Mouse (Mus musculus) cerebellum, adult 2 months (tissue): Measurements from ENCODE around the gene Rasgef1a. TPM values are rescaled to one million over a fixed set of nuclear protein-coding genes. Genes with fewer than 3 reads are reported as not detected.

ENCODE experiments used
- DNase-seq, 2 experiments: peaks; one replicate each; pipeline ENCODE4 v3.0.0; 2021
- H3K27ac ChIP-seq: fragments of 200-500 bp; 2 replicates; pipeline ENCODE4 v1.5.1; 2012; ENCODE audit warnings: low read length, control low read depth, inconsistent platforms; ENCODE audit not compliant: insufficient read depth
- H3K27me3 ChIP-seq: fragments of 200-500 bp; 2 replicates; pipeline ENCODE4 v1.6.1; 2012; ENCODE audit warnings: inconsistent platforms, mild to moderate bottlenecking, low read length, moderate library complexity; ENCODE audit not compliant: control insufficient read depth, insufficient read depth
- H3K4me1 ChIP-seq: fragments of 200-500 bp; 2 replicates; pipeline ENCODE4 v1.6.1; 2011; ENCODE audit warnings: low read length; ENCODE audit not compliant: control insufficient read depth, insufficient read depth
- H3K4me3 ChIP-seq: fragments of 200-500 bp; replicated peaks from 2 replicates; pipeline ENCODE3; 2011; ENCODE audit warnings: mild to moderate bottlenecking, low read depth, low read length, control low read depth; ENCODE audit not compliant: insufficient read depth
- CTCF ChIP-seq: fragments of 200-500 bp; IDR thresholded peaks from 2 replicates; pipeline ENCODE4 v1.5.1; 2011; ENCODE audit warnings: low read depth, mild to moderate bottlenecking, control low read depth, low read length, moderate library complexity, borderline replicate concordance; ENCODE audit not compliant: insufficient read depth
- POLR2A ChIP-seq: fragments of 200-500 bp; IDR thresholded peaks from 2 replicates; pipeline ENCODE4 v1.6.1; 2011; ENCODE audit warnings: low read length, control low read depth, borderline replicate concordance; ENCODE audit not compliant: insufficient read depth
- WGBS: fragments of 180-500 bp; shearing (Covaris S2); methylation state at CpG from one replicate; pipeline ENCODE4 v1.1.7; 2018; 5-methylcytosine and 5-hydroxymethylcytosine counted together
- polyA plus RNA-seq: library from polyadenylated mRNA; depleted of rRNA; stranded (reverse); fragments of >200 nt; gene quantifications from 2 replicates; pipeline ENCODE4 v1.2.3, GENCODE M21; 2012

Gene Rasgef1a
- polyA plus RNA-seq, 1 experiment = 59.8 TPM

DNA sequence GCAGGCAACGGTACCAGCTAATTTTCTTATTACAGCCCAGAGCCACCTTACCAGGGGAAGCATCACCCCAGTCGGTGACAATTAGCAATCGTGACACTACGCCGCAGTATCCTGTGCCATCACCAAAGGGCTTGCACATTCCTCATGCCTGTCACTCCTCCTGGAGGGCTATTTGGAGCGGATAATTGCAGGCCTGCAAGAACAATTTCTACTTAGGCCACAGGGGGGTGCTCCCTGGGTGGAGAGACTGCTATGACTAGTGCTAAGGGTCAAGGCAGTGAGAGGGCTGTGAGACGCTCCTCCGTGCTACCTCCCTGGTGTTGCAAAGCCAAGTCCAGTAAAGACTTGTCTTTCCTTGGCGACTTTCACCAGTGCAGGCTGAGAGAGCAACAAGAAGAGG lies 16.1 kb upstream of the Rasgef1a start:
- H3K27me3 ChIP-seq = no peaks in the 10 kb centered on the region
- DNase-seq = peak; percentile 61 to 64
- 35% methylated on average over 9 of the region's 9 CpGs for WGBS
- H3K4me1 ChIP-seq = peaks cover 6% of the 10 kb centered on the region; the same call in 1 of the 2 replicates
- peak; percentile 71; the same call in 1 of the 2 replicates for TF ChIP-seq CTCF
- no peak for TF ChIP-seq POLR2A
- H3K4me3 ChIP-seq = no peak overlapping the region
- H3K27ac ChIP-seq = no peak overlapping the region

DNA sequence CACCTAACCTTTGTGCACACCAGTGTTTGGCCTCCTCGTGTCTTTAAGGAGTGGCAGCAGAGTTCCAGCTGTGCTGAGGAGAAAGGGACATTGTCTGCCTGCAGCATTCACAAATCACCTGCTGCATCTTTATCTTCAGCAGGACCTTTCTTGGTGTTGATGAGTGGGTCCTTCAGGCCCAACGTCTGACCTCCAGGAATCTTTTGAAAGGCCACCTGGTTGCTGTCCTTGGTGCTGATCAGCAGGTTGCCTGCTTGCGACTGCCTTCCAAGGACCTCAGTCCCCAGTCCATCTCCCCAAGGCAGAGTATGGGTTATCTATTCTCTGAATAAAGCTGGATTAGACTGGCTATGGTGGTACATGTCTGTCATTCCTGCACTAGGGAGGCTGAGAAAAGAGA lies 10.0 kb upstream of the Rasgef1a start:
- DNase-seq = no peak
- WGBS = 28% methylated on average over 3 of the region's 3 CpGs
- Histone ChIP-seq H3K27ac (no peak overlapping the region), H3K4me3 (no peak overlapping the region), H3K4me1 (no peaks in the 10 kb centered on the region), H3K27me3 (no peaks in the 10 kb centered on the region)
- TF ChIP-seq CTCF (no peak), POLR2A (no peak)

DNA sequence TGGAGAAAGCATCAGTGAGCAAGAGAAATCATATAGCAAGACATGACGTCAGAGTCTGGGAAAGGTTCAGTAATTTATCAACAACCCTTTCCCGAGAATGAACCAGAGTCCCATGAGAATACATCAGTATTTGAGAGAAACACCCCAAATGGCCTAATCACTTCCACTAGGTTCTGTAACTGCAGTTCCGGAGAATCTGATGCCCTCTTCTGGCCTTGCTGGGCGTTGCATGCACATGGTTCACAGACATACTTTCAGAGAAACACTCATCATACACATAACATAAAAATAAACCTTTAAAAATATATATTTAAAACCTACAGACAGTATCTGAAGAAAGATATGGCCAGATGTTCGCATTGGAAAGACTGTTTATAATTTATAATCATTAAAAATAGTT lies 3.9 kb upstream of the Rasgef1a start:
- WGBS = 73% methylated on average over 5 of the region's 5 CpGs
- no peak for DNase-seq

DNA sequence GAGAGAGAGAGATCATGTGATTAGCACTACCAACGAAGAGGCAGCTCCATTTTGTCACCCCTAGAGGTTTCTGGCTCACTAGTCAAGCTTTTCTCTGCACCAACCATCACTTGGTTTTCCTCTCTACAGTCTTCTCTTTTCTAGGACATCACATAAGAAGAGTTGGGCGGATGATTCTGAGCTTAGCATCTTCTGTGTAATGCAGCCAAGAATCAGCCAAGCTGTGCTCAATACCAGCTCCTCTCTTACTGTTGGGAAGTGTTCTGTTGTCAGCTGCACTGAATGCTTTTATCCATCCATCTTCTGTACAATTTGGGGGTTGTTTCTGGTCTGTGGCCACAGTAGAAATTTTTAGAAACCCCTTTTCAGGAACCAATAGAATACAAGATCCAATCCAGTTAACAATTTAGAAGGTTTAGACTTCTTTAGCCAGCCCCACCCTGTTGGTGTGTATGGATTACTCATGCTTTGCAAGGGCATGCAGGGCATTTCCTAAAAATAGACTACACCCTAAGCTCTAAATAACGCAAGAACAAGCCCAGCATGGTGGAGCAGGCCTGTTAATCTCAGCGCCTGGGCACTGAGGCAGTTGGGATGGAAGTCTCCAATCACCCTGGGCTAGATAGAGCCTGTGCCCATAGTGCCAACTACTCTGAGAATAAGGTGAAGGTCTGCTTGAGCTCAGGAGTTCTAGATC lies 3.2 kb upstream of the Rasgef1a start:
- TF ChIP-seq POLR2A = no peak
- no peak for TF ChIP-seq CTCF
- Histone ChIP-seq H3K4me1 (peaks cover 7% of the 10 kb centered on the region; the same call in 1 of the 2 replicates), H3K4me3 (no peak overlapping the region), H3K27ac (no peak overlapping the region), H3K27me3 (no peaks in the 10 kb centered on the region)
- DNase-seq = no peak
- WGBS = 76% methylated on average over 4 of the region's 4 CpGs

More for the DNA sequence above, 3.9 kb upstream of the Rasgef1a start:
- Histone ChIP-seq H3K27me3 (no peaks in the 10 kb centered on the region), H3K4me1 (no peaks in the 10 kb centered on the region), H3K27ac (no peak overlapping the region), H3K4me3 (no peak overlapping the region)
- TF ChIP-seq POLR2A (no peak), CTCF (peak; percentile 48; the same call in 1 of the 2 replicates)

DNA sequence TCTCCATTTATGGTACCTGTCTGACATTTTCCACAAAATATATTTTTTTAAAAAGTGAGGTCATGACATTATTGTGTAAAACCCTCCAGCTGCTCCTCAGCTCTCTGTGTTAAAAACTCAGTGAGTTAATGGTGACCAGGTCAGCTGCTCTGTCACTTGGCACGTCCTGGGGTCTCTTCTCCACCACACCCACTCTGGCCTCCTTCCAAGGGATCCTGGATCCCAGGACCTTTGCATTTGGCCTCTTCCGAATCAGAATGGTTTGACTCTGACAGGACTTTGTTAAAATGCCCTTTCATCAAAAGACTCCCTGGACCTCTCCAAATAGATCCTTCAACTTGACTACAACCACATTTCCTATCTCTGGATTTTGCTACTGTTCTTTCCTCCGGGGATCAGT lies 982 bp upstream of the Rasgef1a start:
- DNase-seq = peak in 1 of 2 experiments; percentile 56
- no peaks in the 10 kb centered on the region for H3K27me3 ChIP-seq
- TF ChIP-seq CTCF = no peak
- no peak for TF ChIP-seq POLR2A
- WGBS = 37% methylated on average over 3 of the region's 3 CpGs
- peak overlapping the region; percentile 95; the same call in 1 of the 2 replicates for H3K27ac ChIP-seq
- H3K4me3 ChIP-seq = peak overlapping the region; percentile 91
- peaks cover 28% of the 10 kb centered on the region for H3K4me1 ChIP-seq

DNA sequence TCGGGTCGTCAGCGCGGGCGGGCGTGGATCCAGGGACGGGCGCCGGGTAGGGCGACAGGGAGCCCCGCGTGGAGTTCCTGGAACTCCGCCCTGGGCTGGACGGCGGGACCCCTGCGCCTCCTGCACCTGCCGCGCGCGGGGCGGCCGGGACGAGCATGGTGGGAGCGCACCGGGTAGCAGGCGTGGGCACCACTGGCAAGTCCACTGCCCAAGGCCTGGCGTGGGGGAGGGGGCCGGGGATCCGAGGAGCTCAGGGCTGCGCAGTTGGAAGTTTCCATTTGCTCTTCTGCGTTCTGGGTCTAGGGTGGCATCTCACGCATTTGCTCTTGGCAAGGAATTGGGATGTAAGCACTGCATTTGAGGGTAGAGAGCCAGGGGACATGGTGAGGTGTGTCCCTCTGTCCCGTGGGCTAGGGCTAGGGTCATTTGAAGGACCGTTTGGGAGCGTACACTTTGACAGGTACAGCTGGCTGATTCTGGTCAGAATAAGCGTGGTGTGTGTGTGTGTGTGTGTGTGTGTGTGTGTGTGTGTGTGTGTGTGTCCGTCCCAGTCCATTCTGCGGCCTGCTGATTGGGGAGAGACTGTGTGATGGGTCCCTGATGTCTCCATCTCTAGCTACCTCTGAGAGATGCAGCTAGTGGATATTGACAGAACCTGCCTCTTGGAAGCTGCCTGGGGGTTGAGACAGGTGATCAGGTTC lies 528 bp downstream of the Rasgef1a start:
- H3K4me3 ChIP-seq = peak overlapping the region; percentile 91
- DNase-seq = peak; percentile 75 to 78
- H3K27ac ChIP-seq = peak overlapping the region; percentile 95
- no peaks in the 10 kb centered on the region for H3K27me3 ChIP-seq
- under 1% methylated on average over 38 of the region's 38 CpGs for WGBS
- peaks cover 41% of the 10 kb centered on the region for H3K4me1 ChIP-seq
- TF ChIP-seq POLR2A (no peak), CTCF (no peak)

DNA sequence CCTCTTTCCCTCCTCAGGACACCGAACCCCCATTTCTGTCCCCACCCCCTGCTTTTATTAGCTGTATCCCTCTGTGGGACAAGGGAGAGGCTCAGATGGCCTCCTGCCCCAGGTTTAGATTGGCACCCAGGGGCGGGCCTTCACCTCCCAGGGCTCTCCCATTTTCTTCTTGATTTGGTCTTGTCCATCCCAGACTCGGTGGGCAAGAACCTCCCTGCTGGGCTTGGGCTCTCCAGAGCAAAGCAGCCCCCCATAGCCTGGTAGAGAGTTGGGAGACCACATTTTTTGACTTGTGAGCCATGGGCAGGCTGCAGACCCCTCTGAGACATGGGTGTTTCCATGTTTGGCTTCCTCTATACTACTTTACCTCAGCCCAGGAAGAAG lies 1.1 kb downstream of the Rasgef1a start:
- H3K27me3 ChIP-seq = no peaks in the 10 kb centered on the region
- DNase-seq = peak; percentile 49 to 62
- H3K4me1 ChIP-seq = peaks cover 44% of the 10 kb centered on the region
- peak overlapping the region; percentile 91 for H3K4me3 ChIP-seq
- TF ChIP-seq CTCF (no peak), POLR2A (no peak)
- H3K27ac ChIP-seq = peak overlapping the region; percentile 95
- WGBS = 30% methylated on average over 3 of the region's 3 CpGs
